Mouse (Mus musculus): Measurements from ENCODE around the gene Uvrag. TPM values are rescaled to one million over a fixed set of nuclear protein-coding genes. Genes with fewer than 3 reads are reported as not detected.

Gene Uvrag
- polyA plus RNA-seq, 1 experiment from 2014 or later, result 14.8 TPM

- Histone ChIP-seq H3K27me3 (ENCODE audit: control insufficient read depth, insufficient read depth, low read length) (no peaks in the 10 kb centered on the region), H3K4me1 (ENCODE audit: control insufficient read depth, insufficient read depth, low read length) (no peaks in the 10 kb centered on the region; the same call in 1 of the 2 replicates), H3K27ac (ENCODE audit: low read length) (peak overlapping the region; percentile 47), H3K9me3 (replicated peaks; ENCODE audit: control insufficient read depth, low read length) (no peaks in the 10 kb centered on the region), H3K4me2 (ENCODE audit: low read depth, low read length) (no peak overlapping the region), H3K4me3 (replicated peaks; ENCODE audit: low read length) (no peak overlapping the region), H3K9ac (ENCODE audit: low read length) (no peak overlapping the region), H3K36me3 (ENCODE audit: control insufficient read depth, insufficient read depth, low read length) (no peaks in the 10 kb centered on the region)
- 79% methylated on average over 7 of the region's 7 CpGs for WGBS
- no peak for ATAC-seq (ENCODE audit: insufficient read depth, low FRiP score)
Observed at GRCm38 (mm10) chr7:99087581-99087980, 53.4 kb downstream of the Uvrag start.

- ATAC-seq (ENCODE audit: insufficient read depth, low FRiP score), result 0 out of 2 replicates have a peak, but pooled peaks have one; percentile 29
- WGBS, result 81% methylated on average over 9 of the region's 9 CpGs
Observed at GRCm38 (mm10) chr7:99086646-99087443, 54.1 kb downstream of the Uvrag start.

GRCm38 (mm10) chr7:99085249-99085648 lies 55.7 kb downstream of the Uvrag start:
- H3K9me3 ChIP-seq (replicated peaks; ENCODE audit: control insufficient read depth, low read length), result no peaks in the 10 kb centered on the region
- H3K36me3 ChIP-seq (ENCODE audit: control insufficient read depth, insufficient read depth, low read length), result no peaks in the 10 kb centered on the region
- no peak overlapping the region for H3K4me3 ChIP-seq (replicated peaks; ENCODE audit: low read length)
- H3K4me1 ChIP-seq (ENCODE audit: control insufficient read depth, insufficient read depth, low read length), result no peaks in the 10 kb centered on the region
- H3K27ac ChIP-seq (ENCODE audit: low read length), result 0 out of 2 replicates have a peak overlapping the region, but pooled peaks have one; percentile 40
- WGBS, result 54% methylated on average over 3 of the region's 3 CpGs
- no peak overlapping the region for H3K9ac ChIP-seq (ENCODE audit: low read length)
- ATAC-seq (ENCODE audit: insufficient read depth, low FRiP score), result peak; percentile 53
- H3K27me3 ChIP-seq (ENCODE audit: control insufficient read depth, insufficient read depth, low read length), result no peaks in the 10 kb centered on the region
- H3K4me2 ChIP-seq (ENCODE audit: low read depth, low read length), result no peak overlapping the region

More at GRCm38 (mm10) chr7:99086646-99087443, 54.1 kb downstream of the Uvrag start:
- Histone ChIP-seq H3K4me3 (replicated peaks; ENCODE audit: low read length) (no peak overlapping the region), H3K4me1 (ENCODE audit: control insufficient read depth, insufficient read depth, low read length) (no peaks in the 10 kb centered on the region), H3K4me2 (ENCODE audit: low read depth, low read length) (no peak overlapping the region), H3K36me3 (ENCODE audit: control insufficient read depth, insufficient read depth, low read length) (no peaks in the 10 kb centered on the region), H3K9ac (ENCODE audit: low read length) (no peak overlapping the region), H3K27me3 (ENCODE audit: control insufficient read depth, insufficient read depth, low read length) (no peaks in the 10 kb centered on the region), H3K27ac (ENCODE audit: low read length) (peak overlapping the region; percentile 47; the same call in 1 of the 2 replicates), H3K9me3 (replicated peaks; ENCODE audit: control insufficient read depth, low read length) (no peaks in the 10 kb centered on the region)

GRCm38 (mm10) chr7:99079522-99079921 lies 61.4 kb downstream of the Uvrag start:
- H3K4me3 ChIP-seq (replicated peaks; ENCODE audit: low read length), result no peak overlapping the region
- peaks cover 22% of the 10 kb centered on the region for H3K4me1 ChIP-seq (ENCODE audit: control insufficient read depth, insufficient read depth, low read length)
- no peaks in the 10 kb centered on the region for H3K27me3 ChIP-seq (ENCODE audit: control insufficient read depth, insufficient read depth, low read length)
- H3K9ac ChIP-seq (ENCODE audit: low read length), result no peak overlapping the region
- 24% methylated on average over 4 of the region's 4 CpGs for WGBS
- H3K4me2 ChIP-seq (ENCODE audit: low read depth, low read length), result no peak overlapping the region
- H3K9me3 ChIP-seq (replicated peaks; ENCODE audit: control insufficient read depth, low read length), result no peaks in the 10 kb centered on the region
- no peaks in the 10 kb centered on the region for H3K36me3 ChIP-seq (ENCODE audit: control insufficient read depth, insufficient read depth, low read length)
- no peak overlapping the region for H3K27ac ChIP-seq (ENCODE audit: low read length)
- ATAC-seq (ENCODE audit: insufficient read depth, low FRiP score), result no peak

- no peak overlapping the region for H3K27ac ChIP-seq (ENCODE audit: low read length)
- 80% methylated on average over 6 of the region's 6 CpGs for WGBS
- no peaks in the 10 kb centered on the region for H3K36me3 ChIP-seq (ENCODE audit: control insufficient read depth, insufficient read depth, low read length)
- H3K4me3 ChIP-seq (replicated peaks; ENCODE audit: low read length), result no peak overlapping the region
- H3K9me3 ChIP-seq (replicated peaks; ENCODE audit: control insufficient read depth, low read length), result no peaks in the 10 kb centered on the region
- peaks cover 23% of the 10 kb centered on the region for H3K4me1 ChIP-seq (ENCODE audit: control insufficient read depth, insufficient read depth, low read length)
- H3K27me3 ChIP-seq (ENCODE audit: control insufficient read depth, insufficient read depth, low read length), result no peaks in the 10 kb centered on the region
- no peak overlapping the region for H3K4me2 ChIP-seq (ENCODE audit: low read depth, low read length)
- H3K9ac ChIP-seq (ENCODE audit: low read length), result no peak overlapping the region
- no peak for ATAC-seq (ENCODE audit: insufficient read depth, low FRiP score)
Observed at GRCm38 (mm10) chr7:99078805-99079204, 62.1 kb downstream of the Uvrag start.

- Histone ChIP-seq H3K4me3 (replicated peaks; ENCODE audit: low read length) (no peak overlapping the region), H3K27ac (ENCODE audit: low read length) (peak overlapping the region; percentile 69), H3K36me3 (ENCODE audit: control insufficient read depth, insufficient read depth, low read length) (no peaks in the 10 kb centered on the region), H3K4me1 (ENCODE audit: control insufficient read depth, insufficient read depth, low read length) (peaks cover 26% of the 10 kb centered on the region), H3K27me3 (ENCODE audit: control insufficient read depth, insufficient read depth, low read length) (no peaks in the 10 kb centered on the region), H3K9ac (ENCODE audit: low read length) (peak overlapping the region; percentile 5; the same call in 1 of the 2 replicates), H3K4me2 (ENCODE audit: low read depth, low read length) (no peak overlapping the region), H3K9me3 (replicated peaks; ENCODE audit: control insufficient read depth, low read length) (no peaks in the 10 kb centered on the region)
- WGBS, result 33% methylated on average over 8 of the region's 8 CpGs
- peak; percentile 88 for ATAC-seq (ENCODE audit: insufficient read depth, low FRiP score)
Observed at GRCm38 (mm10) chr7:99077234-99077633, 63.7 kb downstream of the Uvrag start.

GRCm38 (mm10) chr7:99075101-99075500 lies 65.8 kb downstream of the Uvrag start:
- Histone ChIP-seq H3K9ac (ENCODE audit: low read length) (no peak overlapping the region), H3K4me3 (replicated peaks; ENCODE audit: low read length) (no peak overlapping the region), H3K27me3 (ENCODE audit: control insufficient read depth, insufficient read depth, low read length) (no peaks in the 10 kb centered on the region), H3K36me3 (ENCODE audit: control insufficient read depth, insufficient read depth, low read length) (no peaks in the 10 kb centered on the region), H3K9me3 (replicated peaks; ENCODE audit: control insufficient read depth, low read length) (no peaks in the 10 kb centered on the region), H3K4me1 (ENCODE audit: control insufficient read depth, insufficient read depth, low read length) (peaks cover 31% of the 10 kb centered on the region), H3K27ac (ENCODE audit: low read length) (no peak overlapping the region), H3K4me2 (ENCODE audit: low read depth, low read length) (no peak overlapping the region)
- no peak for ATAC-seq (ENCODE audit: insufficient read depth, low FRiP score)
- 89% methylated on average over 5 of the region's 5 CpGs for WGBS

GRCm38 (mm10) chr7:99073734-99074372 lies 67.1 kb downstream of the Uvrag start:
- Histone ChIP-seq H3K4me3 (replicated peaks; ENCODE audit: low read length) (no peak overlapping the region), H3K4me1 (ENCODE audit: control insufficient read depth, insufficient read depth, low read length) (peaks cover 27% of the 10 kb centered on the region), H3K27ac (ENCODE audit: low read length) (no peak overlapping the region), H3K36me3 (ENCODE audit: control insufficient read depth, insufficient read depth, low read length) (no peaks in the 10 kb centered on the region), H3K27me3 (ENCODE audit: control insufficient read depth, insufficient read depth, low read length) (no peaks in the 10 kb centered on the region), H3K4me2 (ENCODE audit: low read depth, low read length) (no peak overlapping the region), H3K9me3 (replicated peaks; ENCODE audit: control insufficient read depth, low read length) (no peaks in the 10 kb centered on the region), H3K9ac (ENCODE audit: low read length) (no peak overlapping the region)
- 28% methylated on average over 7 of the region's 7 CpGs for WGBS
- 0 out of 2 replicates have a peak, but pooled peaks have one; percentile 6 for ATAC-seq (ENCODE audit: insufficient read depth, low FRiP score)

GRCm38 (mm10) chr7:99067710-99068109 lies 73.2 kb downstream of the Uvrag start:
- no peak overlapping the region for H3K9ac ChIP-seq (ENCODE audit: low read length)
- H3K4me2 ChIP-seq (ENCODE audit: low read depth, low read length), result no peak overlapping the region
- peaks cover 18% of the 10 kb centered on the region for H3K4me1 ChIP-seq (ENCODE audit: control insufficient read depth, insufficient read depth, low read length)
- H3K36me3 ChIP-seq (ENCODE audit: control insufficient read depth, insufficient read depth, low read length), result no peaks in the 10 kb centered on the region
- H3K9me3 ChIP-seq (replicated peaks; ENCODE audit: control insufficient read depth, low read length), result no peaks in the 10 kb centered on the region
- ATAC-seq (ENCODE audit: insufficient read depth, low FRiP score), result no peak
- H3K27ac ChIP-seq (ENCODE audit: low read length), result no peak overlapping the region
- no peak overlapping the region for H3K4me3 ChIP-seq (replicated peaks; ENCODE audit: low read length)
- 74% methylated on average over 7 of the region's 7 CpGs for WGBS
- no peaks in the 10 kb centered on the region for H3K27me3 ChIP-seq (ENCODE audit: control insufficient read depth, insufficient read depth, low read length)
